Mouse (Mus musculus) bone marrow, adult 2 months (tissue): ENCODE results near the gene Pard3.

Source experiments
- CTCF ChIP-seq: fragments of 200-500 bp; IDR thresholded peaks from 2 replicates; pipeline ENCODE4 v1.5.1; 2011; ENCODE audit warnings: low read length, control low read depth; ENCODE audit not compliant: control insufficient read depth, insufficient read depth
- POLR2A ChIP-seq: fragments of 200-500 bp; IDR thresholded peaks from 2 replicates; pipeline ENCODE4 v1.6.1; 2011; ENCODE audit warnings: low read depth, mild to moderate bottlenecking, control low read depth, low read length, borderline replicate concordance; ENCODE audit not compliant: control insufficient read depth

DNA sequence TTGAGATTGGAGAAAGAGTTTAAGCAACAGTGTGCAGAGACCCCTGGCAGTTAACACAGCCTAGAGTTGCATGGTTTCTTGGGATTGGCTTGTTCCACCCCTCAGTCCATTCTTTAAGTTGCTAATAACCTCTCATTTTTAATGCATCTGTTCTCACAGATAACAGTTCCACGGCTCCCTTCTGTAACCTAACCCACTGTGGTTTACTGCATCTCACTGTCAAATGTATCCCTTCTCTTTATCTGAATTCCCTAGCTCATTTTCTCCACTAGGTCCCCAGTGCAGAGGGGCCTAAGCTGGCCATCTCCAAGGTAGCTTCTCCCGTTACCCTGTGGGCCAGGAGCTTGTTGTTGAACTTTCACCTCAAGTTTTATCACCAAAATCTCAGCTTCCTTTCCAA is 492.1 kb downstream of the Pard3 start:
- TF ChIP-seq POLR2A (no peak), CTCF (no peak)
